Mouse (Mus musculus): Measurements from ENCODE around the gene Eda.

- no peak for TF ChIP-seq HCFC1 (IDR thresholded peaks at IDR 0.05; ENCODE audit: borderline replicate concordance, insufficient read depth, low read length)
- no peak for TF ChIP-seq MAFK (IDR thresholded peaks at IDR 0.05; ENCODE audit: insufficient read depth, low read depth, low read length)
- no peak for TF ChIP-seq CHD2 (IDR thresholded peaks at IDR 0.05; ENCODE audit: low read depth, low read length)
- no peak for TF ChIP-seq ZNF384 (IDR thresholded peaks at IDR 0.05; ENCODE audit: low read depth, low read length)
- no peak for TF ChIP-seq ZC3H11A (IDR thresholded peaks at IDR 0.05; ENCODE audit: borderline replicate concordance, low read depth, low read length)
Observed at GRCm38 (mm10) chrX:99993434-99993833, 18.0 kb downstream of the Eda start.
